Mouse (Mus musculus): ENCODE measurements around the gene Olfr804. TPM values are rescaled to one million over a fixed set of nuclear protein-coding genes. Genes with fewer than 3 reads are reported as not detected.

Gene Olfr804
- not detected for total RNA-seq (2021)

- intact Hi-C loops (cut with DNase I) = no loop called here
- no peak for DNase-seq
Observed at GRCm38 (mm10) chr10:129702910-129703309, at the start of gene Olfr804. Gene Olfr804, plus strand, starts transcription at chr10:129703210.

DNA sequence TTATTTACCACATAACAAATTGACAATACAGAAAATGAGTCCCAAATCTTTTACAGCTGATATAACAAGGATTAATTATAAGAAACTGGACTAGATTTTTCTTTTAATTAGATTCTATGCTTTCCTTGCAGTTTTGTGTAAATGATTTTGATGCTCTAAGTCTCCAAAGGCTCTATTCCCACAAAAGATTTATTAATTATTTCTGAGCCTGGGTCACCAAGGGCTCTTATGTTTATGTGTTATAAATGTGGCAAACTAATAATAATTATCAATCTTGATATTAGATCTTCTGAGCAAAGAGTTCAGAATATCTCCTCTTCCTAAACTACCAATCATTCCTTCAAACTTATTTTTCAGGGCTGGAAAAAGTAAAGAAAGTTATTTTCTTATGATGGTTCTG lies 45.6 kb upstream of the Olfr804 start, which contains the start of gene Olfr800:
Olfr800 (plus strand) TSS at position 301 of the 400 bp plus-strand sequence.
- DNase-seq = no peak
- intact Hi-C loops (cut with DNase I) = no loop called here

GRCm38 (mm10) chr10:129673765-129674164 lies 29.2 kb upstream of the Olfr804 start, which contains the start of gene Olfr801:
Gene Olfr801, minus strand, starts transcription at chr10:129673865.
- intact Hi-C loops (cut with DNase I) = no loop called here
- DNase-seq = no peak

DNA sequence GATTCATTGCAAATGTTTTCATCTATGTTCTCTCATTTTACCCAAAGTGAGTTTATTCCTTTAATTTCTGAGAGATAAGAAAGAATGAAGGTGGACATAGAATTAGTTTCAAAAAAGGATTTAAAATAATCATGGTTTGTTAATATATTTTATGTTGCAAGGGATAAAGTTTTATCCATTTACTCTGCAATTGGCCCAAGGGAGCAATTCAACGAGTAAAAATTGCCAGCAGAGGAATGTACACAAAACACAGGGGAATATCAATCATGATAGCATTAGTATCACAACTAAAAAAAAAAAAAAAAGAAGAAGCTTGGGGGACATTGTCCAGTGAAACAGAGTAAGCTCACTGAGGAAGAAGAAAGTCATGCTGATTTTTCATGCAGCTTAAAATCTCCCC lies 14.9 kb upstream of the Olfr804 start, which contains the start of gene Olfr802:
Olfr802 (minus strand) TSS at position 101 of the 400 bp plus-strand sequence.
- no peak for DNase-seq
- intact Hi-C loops (cut with DNase I) = no loop called here

- no peak for DNase-seq
- intact Hi-C loops (cut with DNase I) = no loop called here
Observed at GRCm38 (mm10) chr10:129694186-129694585, 8.8 kb upstream of the Olfr804 start, which contains the start of gene Olfr803. Gene Olfr803, minus strand, starts transcription at chr10:129694286.

- DNase-seq = no peak
- intact Hi-C loops (cut with DNase I) = no loop called here
Observed at GRCm38 (mm10) chr10:129729275-129729674, 26.3 kb downstream of the Olfr804 start, which contains the start of gene Olfr805. Gene Olfr805, minus strand, starts transcription at chr10:129729375.

DNA sequence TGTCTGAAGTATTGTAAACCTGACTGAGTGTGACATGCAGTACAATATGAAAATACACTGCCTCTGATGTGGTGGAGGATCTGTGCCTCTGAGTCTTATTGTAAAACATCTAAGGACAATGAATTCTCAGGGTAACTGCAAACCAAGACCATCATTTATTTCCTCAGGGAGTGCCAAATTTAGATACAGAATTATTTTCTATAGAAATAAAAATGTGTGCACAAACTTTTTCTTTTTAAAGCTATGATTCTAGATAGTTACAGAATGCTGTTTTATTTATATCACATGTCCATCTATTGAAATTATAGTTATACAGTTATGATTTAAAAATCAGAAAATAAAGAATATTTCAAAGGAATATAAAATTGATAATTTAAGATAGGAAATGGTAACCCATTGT lies 38.8 kb downstream of the Olfr804 start, which contains the start of gene Olfr806:
Olfr806 (minus strand) TSS at position 101 of the 400 bp plus-strand sequence.
- no peak for DNase-seq
- intact Hi-C loops (cut with DNase I) = no loop called here

DNA sequence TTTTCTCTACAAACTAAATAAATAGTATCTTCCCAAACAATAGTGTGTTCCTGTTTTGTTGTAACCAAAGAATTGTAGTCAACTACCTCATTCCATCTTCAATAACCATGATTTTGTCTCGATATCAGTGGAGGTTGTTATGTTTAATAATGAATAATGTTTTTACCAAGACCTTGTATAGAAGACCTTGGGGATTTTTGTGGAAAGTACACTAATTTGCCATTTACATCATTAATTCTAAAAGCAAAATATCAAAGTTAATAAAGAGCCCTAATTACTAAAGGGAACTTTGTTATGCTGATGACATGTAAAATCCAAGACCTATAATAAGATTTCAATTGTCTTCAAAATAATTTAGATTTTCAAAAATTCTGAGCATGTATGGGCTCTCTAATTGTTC lies 54.7 kb downstream of the Olfr804 start, which contains the start of gene Olfr807:
Olfr807 (minus strand) TSS at position 101 of the 400 bp plus-strand sequence.
- no peak for DNase-seq
- intact Hi-C loops (cut with DNase I) = no loop called here

Small RNA genes lying within 50 kb of the gene (microRNA-seq; reads per million reads assigned to microRNA genes)
- not detected for gene Gm24485

Other genes with a start within 250 kb of the Olfr804 start
- gene Olfr787, start 241.3 kb upstream of the Olfr804 start, total RNA-seq (2021) = not detected
- gene Olfr788, start 232.2 kb upstream of the Olfr804 start, total RNA-seq (2021) = not detected
- gene Olfr789, start 218.5 kb upstream of the Olfr804 start, total RNA-seq (2021) = not detected
- not detected for gene Olfr790, start 204.7 kb upstream of the Olfr804 start, total RNA-seq (2021)
- not detected for gene Olfr791, start 181.4 kb upstream of the Olfr804 start, total RNA-seq (2021)
- not detected for gene Olfr792, start 164.0 kb upstream of the Olfr804 start, total RNA-seq (2021)
- not detected for gene Olfr794, start 135.6 kb upstream of the Olfr804 start, total RNA-seq (2021)
- not detected for gene Olfr796, start 90.6 kb upstream of the Olfr804 start, total RNA-seq (2021)
- gene Olfr798, start 75.3 kb upstream of the Olfr804 start, total RNA-seq (2021) = not detected
- not detected for gene Olfr799, start 65.7 kb upstream of the Olfr804 start, total RNA-seq (2021)
- gene Olfr800, start 45.5 kb upstream of the Olfr804 start, total RNA-seq (2021) = not detected
- not detected for gene Olfr801, start 29.3 kb upstream of the Olfr804 start, total RNA-seq (2021)
- gene Olfr802, start 15.0 kb upstream of the Olfr804 start, total RNA-seq (2021) = not detected
- gene Olfr803, start 8.9 kb upstream of the Olfr804 start, total RNA-seq (2021) = not detected
- gene Olfr805, start 26.2 kb downstream of the Olfr804 start, total RNA-seq (2021) = not detected
- gene Olfr806, start 38.7 kb downstream of the Olfr804 start, total RNA-seq (2021) = not detected
- not detected for gene Olfr807, start 54.6 kb downstream of the Olfr804 start, total RNA-seq (2021)
- gene Olfr808, start 62.3 kb downstream of the Olfr804 start, total RNA-seq (2021) = not detected
- not detected for gene Olfr809, start 71.4 kb downstream of the Olfr804 start, total RNA-seq (2021)
- gene Olfr810, start 91.7 kb downstream of the Olfr804 start, total RNA-seq (2021) = not detected
- not detected for gene Olfr811, start 101.2 kb downstream of the Olfr804 start, total RNA-seq (2021)
- not detected for gene Olfr812, start 142.9 kb downstream of the Olfr804 start, total RNA-seq (2021)
- gene Olfr813, start 152.2 kb downstream of the Olfr804 start, total RNA-seq (2021) = not detected
- gene Olfr814, start 176.6 kb downstream of the Olfr804 start, total RNA-seq (2021) = not detected
- gene Olfr815, start 202.7 kb downstream of the Olfr804 start, total RNA-seq (2021) = not detected
- gene Olfr816, start 212.4 kb downstream of the Olfr804 start, total RNA-seq (2021) = not detected
- gene Olfr818, start 245.9 kb downstream of the Olfr804 start, total RNA-seq (2021) = not detected